Mouse (Mus musculus) cerebellum, adult (tissue): ENCODE data around the gene Ovol3.
"Not testable (repeated sequence)": the region's sequence is repeated elsewhere in the genome, so short reads cannot be mapped to it uniquely, and the experiment has no call there.

Source experiments
- ATAC-seq: cut with Nextera tagmentation; 2 replicates; pipeline ENCODE4 v1.9.2; 2017; ENCODE audit warnings: mild to moderate bottlenecking, moderate library complexity, mixed read lengths; ENCODE audit not compliant: insufficient number of reproducible peaks, low FRiP score, low TSS enrichment

Ovol3 gene

GRCm38 (mm10) chr7:30235625-30236024 is at the start of gene Ovol3:
Ovol3 (minus strand) TSS chr7:30235725.
- ATAC-seq = no peak

- ATAC-seq = no peak
Observed at GRCm38 (mm10) chr7:30282740-30283139, 47.2 kb upstream of the Ovol3 start.

- no peak for ATAC-seq
Observed at GRCm38 (mm10) chr7:30281522-30281921, 46.0 kb upstream of the Ovol3 start.

- ATAC-seq = peak; percentile 74
Observed at GRCm38 (mm10) chr7:30280670-30281138, 45.2 kb upstream of the Ovol3 start.

- ATAC-seq = peak; percentile 88
Observed at GRCm38 (mm10) chr7:30279951-30280669, 44.6 kb upstream of the Ovol3 start, which contains the start of the genes Thap8 and Wdr62. Thap8 (plus strand) TSS chr7:30280094. Wdr62 (minus strand) TSS chr7:30280419.

- ATAC-seq = no peak
Observed at GRCm38 (mm10) chr7:30279536-30279935, 44.0 kb upstream of the Ovol3 start.

- no peak for ATAC-seq
Observed at GRCm38 (mm10) chr7:30278911-30279310, 43.4 kb upstream of the Ovol3 start.

- ATAC-seq = no peak
Observed at GRCm38 (mm10) chr7:30274383-30274782, 38.9 kb upstream of the Ovol3 start.

GRCm38 (mm10) chr7:30269641-30270040 is 34.1 kb upstream of the Ovol3 start:
- no peak for ATAC-seq

- no peak for ATAC-seq
Observed at GRCm38 (mm10) chr7:30266780-30267179, 31.3 kb upstream of the Ovol3 start.

- no peak for ATAC-seq
Observed at GRCm38 (mm10) chr7:30265935-30266334, 30.4 kb upstream of the Ovol3 start.

GRCm38 (mm10) chr7:30265531-30265930 is 30.0 kb upstream of the Ovol3 start:
- no peak for ATAC-seq

GRCm38 (mm10) chr7:30265041-30265440 is 29.5 kb upstream of the Ovol3 start:
- ATAC-seq = no peak

GRCm38 (mm10) chr7:30251956-30252954 is 16.7 kb upstream of the Ovol3 start:
- no peak for ATAC-seq

- ATAC-seq = not testable (repeated sequence)
Observed at GRCm38 (mm10) chr7:30237374-30237773, 1.8 kb upstream of the Ovol3 start.

- ATAC-seq = no peak
Observed at GRCm38 (mm10) chr7:30235091-30235490, 434 bp downstream of the Ovol3 start.

GRCm38 (mm10) chr7:30234276-30234858 is 1.2 kb downstream of the Ovol3 start:
- ATAC-seq = no peak

- no peak for ATAC-seq
Observed at GRCm38 (mm10) chr7:30233387-30233786, 2.1 kb downstream of the Ovol3 start.

GRCm38 (mm10) chr7:30232631-30233148 is 2.8 kb downstream of the Ovol3 start:
- ATAC-seq = no peak

GRCm38 (mm10) chr7:30231669-30232454 is 3.7 kb downstream of the Ovol3 start, which contains the start of the genes Polr2i and Tbcb:
Polr2i (plus strand) TSS chr7:30231948.
Tbcb (minus strand) TSS chr7:30232272.
- ATAC-seq = peak; percentile 96
